Mouse (Mus musculus) stomach, embryonic 15.5 days (tissue): ENCODE results near the gene Lce3a. TPM values are rescaled to one million over a fixed set of nuclear protein-coding genes. Genes with fewer than 3 reads are reported as not detected.

Source experiments
- polyA plus RNA-seq: library from polyadenylated mRNA; unstranded; fragments of >200 nt; fragmentation: Nextera tagmentation; extraction: Ambion mirVana; gene quantifications from 2 replicates; pipeline ENCODE4 v1.2.1, GENCODE M21; 2015

Gene Lce3a
- polyA plus RNA-seq, 1 experiment from 2014 or later = 0.62 TPM

Other genes with a start within 250 kb of the Lce3a start
- not detected in 2 replicates for gene Lce1c, start 247.0 kb downstream of the Lce3a start, polyA plus RNA-seq
- gene Lce1d, start 239.0 kb downstream of the Lce3a start, polyA plus RNA-seq = not detected in 2 replicates
- gene Lce1e, start 217.2 kb downstream of the Lce3a start, polyA plus RNA-seq = not detected in 2 replicates
- gene Lce1f, start 205.9 kb downstream of the Lce3a start, polyA plus RNA-seq = not detected in 2 replicates
- not detected in 2 replicates for gene Gm38119, start 187.1 kb downstream of the Lce3a start, polyA plus RNA-seq
- gene Lce1g, start 173.9 kb downstream of the Lce3a start, polyA plus RNA-seq = not detected in 2 replicates
- not detected in 2 replicates for gene Lce1h, start 161.2 kb downstream of the Lce3a start, polyA plus RNA-seq
- not detected in 2 replicates for gene Lce1i, start 147.3 kb downstream of the Lce3a start, polyA plus RNA-seq
- gene Lce1j, start 135.7 kb downstream of the Lce3a start, polyA plus RNA-seq = not detected in 2 replicates
- not detected in 2 replicates for gene Lce1k, start 118.3 kb downstream of the Lce3a start, polyA plus RNA-seq
- 0.05 TPM in 1 of 2 replicates, not detected in the other for gene Kprp, start 99.0 kb downstream of the Lce3a start, polyA plus RNA-seq
- gene Lce1l, start 74.9 kb downstream of the Lce3a start, polyA plus RNA-seq = not detected in 2 replicates
- gene 2310050C09Rik, start 56.0 kb downstream of the Lce3a start, polyA plus RNA-seq = not detected in 2 replicates
- gene Lce3b, start 6.7 kb upstream of the Lce3a start, polyA plus RNA-seq = not detected in 2 replicates
- gene Lce3c, start 18.3 kb upstream of the Lce3a start, polyA plus RNA-seq = not detected in 2 replicates
- not detected in 2 replicates for gene Lce3d, start 31.2 kb upstream of the Lce3a start, polyA plus RNA-seq
- gene Lce3e, start 40.8 kb upstream of the Lce3a start, polyA plus RNA-seq = 0.36 TPM in 1 of 2 replicates, not detected in the other
- 2.3 TPM in 1 of 2 replicates, not detected in the other for gene Lce3f, start 66.0 kb upstream of the Lce3a start, polyA plus RNA-seq
- gene Crct1, start 89.5 kb upstream of the Lce3a start, polyA plus RNA-seq = 3.0 and 22.7 TPM in 2 replicates
- not detected in 2 replicates for gene Lce1m, start 92.8 kb upstream of the Lce3a start, polyA plus RNA-seq
- gene Gm4858, start 142.6 kb upstream of the Lce3a start, polyA plus RNA-seq = not detected in 2 replicates
- 0.68 TPM in 1 of 2 replicates, not detected in the other for gene Crnn, start 218.6 kb upstream of the Lce3a start, polyA plus RNA-seq